Mouse (Mus musculus): ENCODE data around the gene Pnlip. TPM values are rescaled to one million over a fixed set of nuclear protein-coding genes. Genes with fewer than 3 reads are reported as not detected.

Pnlip gene
- polyA plus RNA-seq, 1 experiment from 2014 or later: not detected

Other genes with a start within 250 kb of the Pnlip start
- gene Gfra1, start 196.6 kb upstream of the Pnlip start, polyA plus RNA-seq (2014; fragmentation: Nextera tagmentation; extraction: Ambion mirVana): 22.5 and 25.0 TPM in 2 replicates
- gene Ccdc172, start 140.5 kb upstream of the Pnlip start, polyA plus RNA-seq (2014; fragmentation: Nextera tagmentation; extraction: Ambion mirVana): not detected in 2 replicates
- gene Pnliprp1, start 76.4 kb downstream of the Pnlip start, polyA plus RNA-seq (2014; fragmentation: Nextera tagmentation; extraction: Ambion mirVana): not detected in 2 replicates
- not detected in 2 replicates for gene Pnliprp2, start 107.2 kb downstream of the Pnlip start, polyA plus RNA-seq (2014; fragmentation: Nextera tagmentation; extraction: Ambion mirVana)
- gene 1700019N19Rik, start 142.0 kb downstream of the Pnlip start, polyA plus RNA-seq (2014; fragmentation: Nextera tagmentation; extraction: Ambion mirVana): not detected in 2 replicates